Mouse (Mus musculus) heart, embryonic 11.5 days (tissue): ENCODE results near the gene Zbtb20. TPM values are rescaled to one million over a fixed set of nuclear protein-coding genes. Genes with fewer than 3 reads are reported as not detected.
A peak's percentile ranks its signal among the peaks of the same experiment; 100 is the strongest.

Experiments used
- ATAC-seq: fragments of 200-750 bp; cut with Nextera tagmentation; replicated peaks from 2 replicates; pipeline ENCODE4 v1.8.0; 2017; ENCODE audit warnings: moderate library complexity; ENCODE audit not compliant: insufficient number of reproducible peaks, low FRiP score, low TSS enrichment
- H3K27ac ChIP-seq: fragments of 300-500 bp; sonication (generic); 2 replicates; pipeline ENCODE4 v1.5.1; 2014; ENCODE audit warnings: mild to moderate bottlenecking, low read depth, low read length
- H3K27me3 ChIP-seq: fragments of 300-500 bp; sonication (generic); 2 replicates; pipeline ENCODE4 v1.6.1; 2014; ENCODE audit warnings: mild to moderate bottlenecking, low read length, mixed read lengths; ENCODE audit not compliant: control insufficient read depth, insufficient read depth
- H3K36me3 ChIP-seq: fragments of 300-500 bp; sonication (generic); 2 replicates; pipeline ENCODE4 v1.6.1; 2014; ENCODE audit warnings: mild to moderate bottlenecking, low read length, moderate library complexity, mixed read lengths; ENCODE audit not compliant: control insufficient read depth, insufficient read depth
- H3K4me1 ChIP-seq: fragments of 300-500 bp; sonication (generic); 2 replicates; pipeline ENCODE4 v1.6.1; 2014; ENCODE audit warnings: low read length; ENCODE audit not compliant: control insufficient read depth, insufficient read depth
- H3K4me2 ChIP-seq: fragments of 300-500 bp; sonication (generic); 2 replicates; pipeline ENCODE4 v1.6.1; 2014; ENCODE audit warnings: mild to moderate bottlenecking, moderate library complexity
- H3K4me3 ChIP-seq: fragments of 300-500 bp; sonication (generic); 2 replicates; pipeline ENCODE4 v1.5.1; 2014; ENCODE audit warnings: low read depth, low read length
- H3K9ac ChIP-seq: fragments of 300-500 bp; sonication (generic); 2 replicates; pipeline ENCODE4 v1.6.1; 2014; ENCODE audit warnings: mild to moderate bottlenecking, low read depth, low read length, moderate library complexity
- H3K9me3 ChIP-seq: fragments of 300-500 bp; sonication (generic); replicated peaks from 2 replicates; pipeline ENCODE4 v1.6.1; 2016; ENCODE audit warnings: low read length; ENCODE audit not compliant: control insufficient read depth
- WGBS: fragments of 180-500 bp; shearing (Covaris S2); extraction: QIAGEN DNeasy Blood & Tissue Kit; methylation state at CpG from one replicate; pipeline ENCODE4 v1.1.7; 2014; ENCODE audit not compliant: insufficient replicate concordance; 5-methylcytosine and 5-hydroxymethylcytosine counted together
- polyA plus RNA-seq: library from polyadenylated mRNA; unstranded; fragments of >200 nt; fragmentation: Nextera tagmentation; extraction: Ambion mirVana; gene quantifications from 2 replicates; pipeline ENCODE4 v1.2.1, GENCODE M21; 2014

Gene Zbtb20
- polyA plus RNA-seq, 1 experiment from 2014 or later: 39.0 TPM

DNA sequence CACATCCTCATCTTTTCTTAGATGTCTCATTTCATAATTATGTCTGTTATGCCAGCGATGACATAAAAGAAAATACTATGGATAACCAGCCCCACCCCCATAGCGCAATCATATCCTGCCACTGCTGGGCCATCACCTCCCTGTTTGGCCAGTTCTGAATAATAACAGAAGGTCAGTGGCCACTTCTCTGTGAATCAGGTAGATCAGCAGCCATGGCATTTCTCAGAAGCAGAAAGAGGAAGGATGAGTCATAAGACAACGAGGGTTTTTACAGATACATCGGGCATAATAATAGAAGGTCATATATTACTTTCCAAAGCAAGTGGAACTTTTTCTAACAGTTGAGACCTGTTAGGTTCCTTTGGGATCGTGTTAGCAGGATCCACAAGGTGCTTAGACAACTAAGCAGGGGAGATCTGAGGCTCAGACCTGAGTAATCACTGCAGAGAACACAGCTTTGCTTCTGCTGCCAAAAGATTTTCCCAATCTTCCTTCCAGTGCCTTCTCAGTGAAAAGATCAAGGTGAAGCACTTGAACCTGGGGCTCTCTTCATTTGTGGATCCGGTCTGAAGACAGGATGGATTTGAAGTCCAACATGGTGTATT is 779.6 kb downstream of the Zbtb20 start:
- WGBS: 79% methylated on average over 6 of the region's 6 CpGs

DNA sequence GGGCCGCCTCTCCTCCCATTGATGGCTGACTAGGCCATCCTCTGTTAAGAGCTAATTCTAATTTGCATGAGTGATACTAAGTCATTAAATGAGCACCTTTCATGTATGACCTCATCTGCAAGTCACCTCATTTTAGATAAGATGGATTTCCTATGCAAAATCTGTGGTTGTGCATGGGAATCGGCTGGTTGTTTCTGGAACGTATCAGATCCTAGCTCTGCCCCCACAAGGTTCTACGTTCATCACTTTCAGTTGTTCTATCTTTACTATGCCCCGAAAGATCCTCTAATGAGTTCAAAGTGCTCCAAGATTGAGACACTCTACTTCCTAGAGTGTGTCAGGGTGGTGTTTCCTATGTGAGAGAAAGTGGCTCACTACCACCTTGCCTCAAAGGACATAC is 785.9 kb downstream of the Zbtb20 start:
- H3K9me3 ChIP-seq: no peaks in the 10 kb centered on the region
- H3K27ac ChIP-seq: no peak overlapping the region
- no peak overlapping the region for H3K4me2 ChIP-seq
- H3K27me3 ChIP-seq: no peaks in the 10 kb centered on the region
- H3K9ac ChIP-seq: no peak overlapping the region
- no peaks in the 10 kb centered on the region for H3K36me3 ChIP-seq
- no peak overlapping the region for H3K4me3 ChIP-seq
- 89% methylated on average over 5 of the region's 5 CpGs for WGBS
- no peak for ATAC-seq
- H3K4me1 ChIP-seq: no peaks in the 10 kb centered on the region

More for the DNA sequence above, 779.6 kb downstream of the Zbtb20 start:
- no peaks in the 10 kb centered on the region for H3K27me3 ChIP-seq
- H3K9ac ChIP-seq: no peak overlapping the region
- H3K9me3 ChIP-seq: no peaks in the 10 kb centered on the region
- no peak overlapping the region for H3K4me2 ChIP-seq
- H3K4me1 ChIP-seq: no peaks in the 10 kb centered on the region
- no peaks in the 10 kb centered on the region for H3K36me3 ChIP-seq
- H3K4me3 ChIP-seq: no peak overlapping the region
- no peak overlapping the region for H3K27ac ChIP-seq
- ATAC-seq: no peak

DNA sequence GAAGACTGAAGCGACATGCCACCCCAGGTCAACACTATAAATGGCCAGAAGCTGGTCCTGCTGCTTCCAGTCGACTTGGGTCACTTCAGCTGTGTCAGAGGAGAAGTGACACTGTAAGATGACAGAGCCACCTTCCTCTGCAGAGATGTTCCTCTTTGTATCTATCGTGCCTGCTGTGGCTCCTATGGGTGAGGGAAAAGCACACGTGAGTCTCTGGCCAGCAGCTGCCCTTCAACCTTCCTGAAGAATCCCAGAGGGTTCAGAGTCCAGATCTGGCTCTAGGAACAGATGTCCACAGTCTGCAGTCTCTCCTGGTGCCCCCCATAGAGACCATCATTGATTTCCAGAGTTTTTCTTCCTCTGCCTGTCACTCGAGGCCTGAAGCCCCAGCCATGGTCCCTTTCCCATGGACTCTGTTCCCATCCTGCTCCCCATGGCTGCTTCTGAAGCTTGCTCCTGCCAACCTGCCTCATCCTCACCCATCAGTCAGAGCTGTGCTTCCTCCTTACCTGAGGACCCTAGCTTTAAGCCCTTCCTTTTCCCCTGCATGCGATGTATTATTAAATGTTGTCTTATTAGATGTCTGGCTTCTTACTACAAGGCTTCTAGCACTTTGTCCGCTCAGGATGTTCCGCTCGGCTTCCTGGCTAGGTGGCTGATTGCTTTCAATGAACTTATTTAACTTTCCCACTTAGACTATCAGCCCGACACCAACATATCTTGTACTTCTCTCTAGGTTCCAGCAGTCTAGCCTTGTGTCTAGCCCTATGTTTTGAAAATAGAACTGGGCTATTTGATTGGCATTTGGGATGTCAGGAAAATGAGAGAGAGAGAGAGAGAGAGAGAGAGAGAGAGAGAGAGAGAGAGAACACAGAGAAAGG is 786.7 kb downstream of the Zbtb20 start:
- Histone ChIP-seq H3K4me2 (no peak overlapping the region), H3K36me3 (no peaks in the 10 kb centered on the region), H3K9me3 (no peaks in the 10 kb centered on the region), H3K9ac (no peak overlapping the region), H3K4me3 (no peak overlapping the region), H3K4me1 (no peaks in the 10 kb centered on the region), H3K27me3 (no peaks in the 10 kb centered on the region), H3K27ac (no peak overlapping the region)
- ATAC-seq: no peak
- 80% methylated on average over 10 of the region's 10 CpGs for whole genome bisulfite sequencing

DNA sequence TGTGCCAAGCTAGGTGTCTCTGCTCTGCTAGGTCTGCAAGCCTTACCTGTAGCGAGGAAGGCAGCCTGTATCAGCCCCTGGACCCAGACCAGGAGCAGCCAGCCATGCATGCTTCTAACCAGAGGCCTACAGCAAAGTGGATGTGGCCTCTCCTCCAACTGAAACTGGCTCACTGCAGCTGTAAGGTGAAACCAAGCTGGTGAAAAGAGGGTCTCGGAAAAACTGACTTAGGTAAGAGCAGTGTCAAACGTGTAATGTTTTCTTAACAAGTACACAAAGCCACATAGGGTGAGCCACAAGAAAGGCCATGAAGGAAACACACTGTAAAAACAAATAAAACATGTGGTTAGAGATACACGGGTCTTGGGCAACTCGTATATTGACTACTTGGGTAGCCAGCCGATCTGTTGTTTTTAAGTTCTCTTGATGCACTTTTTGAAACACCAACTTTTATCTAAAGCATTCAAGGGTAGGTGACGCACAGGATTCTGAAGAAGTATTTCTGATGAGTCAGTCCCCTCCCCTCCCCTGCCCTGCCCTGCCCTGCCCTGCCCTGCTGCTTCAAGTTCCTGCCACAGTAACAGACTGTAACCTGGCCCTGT is 788.4 kb downstream of the Zbtb20 start, which contains the start of gene Tigit:
Gene Tigit (minus strand): TSS at position 169 of the 602 bp plus-strand sequence.
- 54% methylated on average over 7 of the region's 7 CpGs for WGBS
- no peak within 1 kb of the TSS for H3K4me2 ChIP-seq
- H3K27ac ChIP-seq: no peak within 1 kb of the TSS
- no peak within 1 kb of the TSS for H3K4me3 ChIP-seq
- no peaks in the 10 kb centered on the region for H3K4me1 ChIP-seq
- H3K9me3 ChIP-seq: no peaks in the 10 kb centered on the region
- no peak within 1 kb of the TSS for H3K9ac ChIP-seq
- no peaks in the 10 kb centered on the region for H3K36me3 ChIP-seq
- no peaks in the 10 kb centered on the region for H3K27me3 ChIP-seq
- peak; percentile 59; the same call in 1 of the 2 replicates for ATAC-seq

DNA sequence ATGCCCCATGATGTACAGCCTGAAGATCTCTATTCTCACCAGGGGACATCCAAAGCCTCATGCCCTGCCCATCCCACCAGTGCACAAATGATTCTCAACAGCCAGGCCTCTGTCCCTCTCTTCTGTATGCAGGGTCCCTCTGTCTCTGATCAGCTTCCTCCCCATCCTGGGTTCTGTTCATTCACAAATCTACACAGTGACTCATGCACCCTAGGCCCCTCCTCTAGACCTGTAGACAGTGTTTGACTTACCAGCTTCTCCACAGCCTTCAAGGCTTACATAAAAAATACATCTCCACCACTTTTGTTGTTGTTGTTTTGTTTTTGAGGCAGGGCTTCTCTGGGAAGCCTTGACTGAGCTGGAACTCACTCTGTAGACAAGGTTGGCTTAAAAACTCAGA is 789.2 kb downstream of the Zbtb20 start:
- no peak for ATAC-seq
- Histone ChIP-seq H3K4me2 (no peak overlapping the region), H3K4me3 (no peak overlapping the region), H3K27ac (no peak overlapping the region), H3K4me1 (no peaks in the 10 kb centered on the region), H3K9me3 (no peaks in the 10 kb centered on the region), H3K36me3 (no peaks in the 10 kb centered on the region), H3K27me3 (no peaks in the 10 kb centered on the region), H3K9ac (no peak overlapping the region)

DNA sequence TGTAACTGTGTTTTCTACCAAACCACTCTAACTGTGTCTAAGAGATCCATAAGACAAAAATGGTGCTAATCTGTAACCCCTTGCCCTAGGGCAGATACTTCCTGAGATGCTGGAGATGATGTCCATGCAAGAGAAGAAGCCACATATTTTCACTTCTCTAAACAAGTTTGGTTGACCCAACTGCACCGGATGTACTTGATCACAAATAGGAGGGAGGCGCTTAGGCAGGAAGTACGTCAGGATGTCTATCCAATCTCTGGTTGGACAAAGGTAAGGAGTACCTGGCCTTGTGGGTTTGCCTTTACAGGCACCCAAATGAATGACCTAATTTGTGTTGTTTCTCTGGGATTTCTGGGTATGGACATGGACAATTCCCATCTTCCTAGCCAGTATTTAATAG is 792.6 kb downstream of the Zbtb20 start:
- H3K4me2 ChIP-seq: no peak overlapping the region
- H3K27ac ChIP-seq: no peak overlapping the region
- no peak overlapping the region for H3K4me3 ChIP-seq
- no peaks in the 10 kb centered on the region for H3K36me3 ChIP-seq
- no peaks in the 10 kb centered on the region for H3K4me1 ChIP-seq
- ATAC-seq: no peak
- 85% methylated on average over 3 of the region's 3 CpGs for WGBS
- H3K27me3 ChIP-seq: no peaks in the 10 kb centered on the region
- no peaks in the 10 kb centered on the region for H3K9me3 ChIP-seq
- H3K9ac ChIP-seq: no peak overlapping the region

DNA sequence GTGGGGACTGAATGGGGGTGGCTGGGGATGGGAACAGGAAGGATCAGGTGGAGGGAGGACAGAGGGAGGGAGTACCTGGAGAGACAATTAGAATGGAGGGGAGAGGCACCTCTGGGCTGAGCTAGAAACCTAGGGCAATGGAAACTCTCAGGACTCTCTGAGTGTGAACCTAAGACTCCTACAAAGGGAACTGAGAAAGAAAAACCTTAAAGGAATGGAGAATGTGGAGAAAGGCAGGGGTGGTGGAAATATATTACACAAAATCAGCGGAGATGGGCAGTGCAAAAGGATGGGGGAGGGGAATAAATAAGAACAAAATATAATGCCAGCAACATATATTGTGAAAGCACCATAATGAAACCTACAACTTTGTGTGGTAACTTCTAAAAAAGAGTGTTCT is 796.3 kb downstream of the Zbtb20 start:
- Histone ChIP-seq H3K36me3 (no peaks in the 10 kb centered on the region), H3K9ac (no peak overlapping the region), H3K27me3 (no peaks in the 10 kb centered on the region), H3K27ac (no peak overlapping the region), H3K4me2 (no peak overlapping the region), H3K9me3 (0 out of 2 replicates have a peak, but pooled peaks cover 2% of the 10 kb centered on the region), H3K4me1 (no peaks in the 10 kb centered on the region), H3K4me3 (no peak overlapping the region)
- ATAC-seq: no peak
- WGBS: 85% methylated on average over 1 of the region's 1 CpGs

DNA sequence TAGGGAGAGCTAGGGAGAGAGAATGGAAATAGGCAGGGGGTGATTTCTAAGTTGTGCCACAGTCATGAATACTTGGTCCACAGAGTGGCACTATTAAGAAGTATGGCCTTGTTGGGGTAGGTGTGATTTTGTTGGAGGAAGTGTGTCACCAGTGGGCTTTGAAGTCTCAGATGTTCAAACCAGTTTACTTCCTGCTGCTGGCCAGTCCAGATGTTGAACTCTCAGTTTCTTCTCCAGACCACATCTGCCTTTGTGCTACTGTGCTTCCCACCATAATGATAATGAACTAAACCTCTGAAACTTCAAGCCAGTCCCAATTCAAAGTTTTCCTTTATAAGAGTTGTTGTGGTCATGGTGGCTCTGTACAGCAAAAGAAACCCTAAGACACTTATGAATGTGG is 797.0 kb downstream of the Zbtb20 start:
- H3K9me3 ChIP-seq: 0 out of 2 replicates have a peak, but pooled peaks cover 2% of the 10 kb centered on the region
- H3K36me3 ChIP-seq: no peaks in the 10 kb centered on the region
- H3K4me3 ChIP-seq: no peak overlapping the region
- ATAC-seq: no peak
- H3K9ac ChIP-seq: no peak overlapping the region
- H3K4me1 ChIP-seq: no peaks in the 10 kb centered on the region
- H3K4me2 ChIP-seq: no peak overlapping the region
- no peak overlapping the region for H3K27ac ChIP-seq
- no peaks in the 10 kb centered on the region for H3K27me3 ChIP-seq
